Mouse (Mus musculus) urinary bladder, postnatal 25 days (tissue): ENCODE results near the gene Csnk1g2.

ENCODE experiments used
- DNase-seq: peaks from one replicate; pipeline ENCODE4 v3.0.0; 2022; ENCODE audit warnings: low spot score

Csnk1g2 gene

GRCm38 (mm10) chr10:80680260-80680696 lies 57.6 kb downstream of the Csnk1g2 start:
- DNase-seq, result no peak

GRCm38 (mm10) chr10:80682003-80682402 lies 59.4 kb downstream of the Csnk1g2 start:
- DNase-seq, result no peak

- no peak for DNase-seq
Measured at GRCm38 (mm10) chr10:80683647-80684046, 61.0 kb downstream of the Csnk1g2 start.

GRCm38 (mm10) chr10:80684214-80684613 lies 61.6 kb downstream of the Csnk1g2 start:
- DNase-seq, result peak; percentile 52

- no peak for DNase-seq
Measured at GRCm38 (mm10) chr10:80684984-80685383, 62.3 kb downstream of the Csnk1g2 start.

- DNase-seq, result no peak
Measured at GRCm38 (mm10) chr10:80686617-80687016, 64.0 kb downstream of the Csnk1g2 start.

GRCm38 (mm10) chr10:80687850-80688249 lies 65.2 kb downstream of the Csnk1g2 start:
- DNase-seq, result peak; percentile 52
